Mouse (Mus musculus): ENCODE measurements around the gene Tjp2. TPM values are rescaled to one million over a fixed set of nuclear protein-coding genes. Genes with fewer than 3 reads are reported as not detected.

Gene Tjp2
- polyA plus RNA-seq, 1 experiment from 2014 or later: 28.4 TPM

Other genes with a start within 250 kb of the Tjp2 start
- 0.93 and 1.1 TPM in 2 replicates for gene Fam189a2, start 194.0 kb downstream of the Tjp2 start, polyA plus RNA-seq (2016; fragmentation: Nextera tagmentation; extraction: Ambion mirVana)
- gene Fxn, start 55.6 kb upstream of the Tjp2 start, polyA plus RNA-seq (2016; fragmentation: Nextera tagmentation; extraction: Ambion mirVana): 39.4 and 41.4 TPM in 2 replicates

Measured in neural tube, embryonic 12.5 days (tissue).